ENCODE assay signal across 26 mouse cellular contexts in the genomic region with DNA sequence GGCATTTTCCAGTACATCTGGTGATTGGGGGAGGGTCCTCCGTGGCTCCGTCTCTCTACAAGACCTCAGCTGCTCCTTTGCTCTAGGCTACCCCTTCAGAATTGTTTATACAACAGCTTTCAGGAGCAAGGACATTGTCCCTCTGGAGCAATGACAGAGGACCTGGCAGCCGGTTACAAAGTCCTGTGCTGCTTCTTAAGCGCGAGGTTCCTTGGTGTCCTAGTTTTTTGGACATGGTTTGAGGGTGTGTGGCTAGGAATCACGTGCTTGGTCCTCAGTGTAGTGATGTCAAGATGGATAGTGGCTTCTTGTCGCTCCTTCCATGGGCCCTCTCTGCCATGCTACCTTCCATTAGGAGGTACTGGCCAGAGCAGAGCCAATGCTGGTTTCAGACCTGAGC. TPM values are rescaled to one million over a fixed set of nuclear protein-coding genes. Genes with fewer than 3 reads are reported as not detected.
DNase-seq lines count a peak whose midpoint lies in the region; ATAC-seq lines count a peak whose summit lies in the region.
"Had no signal": no experiment of that assay in that cellular context is flagged by ENCODE, and none has a peak within 500 bp of the region (broad histone marks: within the 10 kb centered on the region; RNA-seq: fewer than 3 reads in every experiment).

No protein-coding gene starts in this region.

- 88% methylated on average over 7 of the region's 7 CpGs for WGBS in forebrain, embryonic 10.5 days
- WGBS in forebrain, embryonic 12.5 days: 89% methylated on average over 7 of the region's 7 CpGs
- 78% methylated on average over 7 of the region's 7 CpGs for WGBS in kidney, embryonic 16.5 days

- H3K36me3 ChIP-seq in forebrain, embryonic 10.5 days (replicated peaks): no peaks in the 10 kb centered on the region
- H3K36me3 ChIP-seq in forebrain, embryonic 12.5 days (replicated peaks): no peaks in the 10 kb centered on the region; the same call in none of the 2 replicates
- no peaks in the 10 kb centered on the region for H3K36me3 ChIP-seq in kidney, embryonic 16.5 days (ENCODE audit: insufficient read depth, low read length)
- H3K36me3 ChIP-seq: embryonic facial prominence, embryonic 10.5 days; embryonic facial prominence, embryonic 13.5 days; G1E had no signal

- H3K4me1 ChIP-seq in forebrain, embryonic 10.5 days: peaks cover 38% of the 10 kb centered on the region
- peaks cover 9% of the 10 kb centered on the region for H3K4me1 ChIP-seq in forebrain, embryonic 12.5 days
- 0 out of 2 replicates have a peak, but pooled peaks cover 5% of the 10 kb centered on the region for H3K4me1 ChIP-seq in kidney, embryonic 16.5 days (ENCODE audit: insufficient read depth, low read length)
- H3K4me1 ChIP-seq: hindbrain, embryonic 12.5 days; hindbrain, embryonic 15.5 days had no signal

- DNase-seq in forebrain, embryonic 10.5 days (ENCODE audit: extremely low spot score, low spot score): no peak
- DNase-seq in kidney, adult 8-10 months: peak; percentile 28 to 34
- peak; percentile 24 to 54 for DNase-seq in kidney, postnatal 36 days
- no peak for DNase-seq in kidney, postnatal 10 days
- DNase-seq: adrenal gland, postnatal 10 days; adrenal gland, postnatal 36 days; B cell, adult 2 months; embryo, embryonic 11 days; forebrain, postnatal 0 days; gastrocnemius, adult 2 months; gastrocnemius, postnatal 14 days; heart, adult 11 months had no signal

- ATAC-seq in forebrain, embryonic 12.5 days (ENCODE audit: low FRiP score): no peak
- no peak for ATAC-seq in kidney, embryonic 16.5 days (ENCODE audit: low FRiP score, low TSS enrichment)
- ATAC-seq: forebrain, embryonic 14.5 days; forebrain, postnatal 0 days had no signal

- H3K9ac ChIP-seq in forebrain, embryonic 12.5 days: no peak overlapping the region
- H3K9ac ChIP-seq in kidney, embryonic 16.5 days (replicated peaks; ENCODE audit: low read length): no peak overlapping the region
- H3K9ac ChIP-seq: embryonic facial prominence, embryonic 13.5 days; forebrain, postnatal 0 days; hindbrain, embryonic 12.5 days; hindbrain, embryonic 15.5 days had no signal

- H3K9me3 ChIP-seq in forebrain, embryonic 10.5 days: peaks cover 5% of the 10 kb centered on the region; the same call in 1 of the 2 replicates
- no peaks in the 10 kb centered on the region for H3K9me3 ChIP-seq in forebrain, embryonic 12.5 days
- H3K9me3 ChIP-seq in kidney, embryonic 16.5 days (ENCODE audit: low read length): no peaks in the 10 kb centered on the region
- H3K9me3 ChIP-seq: embryonic facial prominence, embryonic 13.5 days; hindbrain, embryonic 12.5 days; hindbrain, embryonic 15.5 days had no signal

- H3K4me3 ChIP-seq in forebrain, embryonic 10.5 days: no peak overlapping the region
- H3K4me3 ChIP-seq in forebrain, embryonic 12.5 days (replicated peaks): no peak overlapping the region
- no peak overlapping the region for H3K4me3 ChIP-seq in kidney, embryonic 16.5 days (ENCODE audit: low read length)
- H3K4me3 ChIP-seq: embryonic facial prominence, embryonic 10.5 days; embryonic facial prominence, embryonic 13.5 days; erythroblast, embryonic 14.5 days; gastrocnemius, adult 2 months; hindbrain, embryonic 12.5 days; hindbrain, embryonic 15.5 days had no signal

- H3K27ac ChIP-seq in forebrain, embryonic 10.5 days: 0 out of 2 replicates have a peak overlapping the region, but pooled peaks have one; percentile 8
- no peak overlapping the region for H3K27ac ChIP-seq in forebrain, embryonic 12.5 days
- no peak overlapping the region for H3K27ac ChIP-seq in kidney, embryonic 16.5 days (ENCODE audit: low read length)
- H3K27ac ChIP-seq: embryonic facial prominence, embryonic 10.5 days; embryonic facial prominence, embryonic 13.5 days; gastrocnemius, adult 2 months; hindbrain, embryonic 12.5 days; hindbrain, embryonic 15.5 days had no signal

- H3K4me2 ChIP-seq in forebrain, embryonic 12.5 days: no peak overlapping the region
- no peak overlapping the region for H3K4me2 ChIP-seq in kidney, embryonic 16.5 days (replicated peaks; ENCODE audit: low read depth, low read length)
- H3K4me2 ChIP-seq: embryonic facial prominence, embryonic 13.5 days; heart, embryonic 11.5 days; hindbrain, embryonic 12.5 days; hindbrain, embryonic 15.5 days had no signal

- H3K27me3 ChIP-seq in forebrain, embryonic 10.5 days (ENCODE audit: poor library complexity, severe bottlenecking): no peaks in the 10 kb centered on the region
- 0 out of 2 replicates have a peak, but pooled peaks cover 4% of the 10 kb centered on the region for H3K27me3 ChIP-seq in forebrain, embryonic 12.5 days
- no peaks in the 10 kb centered on the region for H3K27me3 ChIP-seq in kidney, embryonic 16.5 days (ENCODE audit: insufficient read depth, low read length)
- H3K27me3 ChIP-seq: embryonic facial prominence, embryonic 13.5 days; hindbrain, embryonic 12.5 days; hindbrain, embryonic 15.5 days; Patski had no signal

RNA-seq across cellular contexts. Expression of gene Usp30, which starts 30.9 kb away (rescaled TPM):
- polyA plus RNA-seq in forebrain, embryonic 10.5 days (2016; fragmentation: Nextera tagmentation; extraction: Ambion mirVana): 12.4 and 12.7 TPM in 2 replicates
- polyA plus RNA-seq in forebrain, embryonic 12.5 days (2016; fragmentation: Nextera tagmentation; extraction: Ambion mirVana): 15.8 and 16.9 TPM in 2 replicates
- polyA plus RNA-seq in kidney, embryonic 16.5 days (2015; fragmentation: Nextera tagmentation; extraction: Ambion mirVana): 12.0 and 14.0 TPM in 2 replicates

RNA-seq across cellular contexts. Expression of gene Dao, which starts 30.9 kb away (rescaled TPM):
- not detected in 2 replicates for polyA plus RNA-seq in forebrain, embryonic 10.5 days (2016; fragmentation: Nextera tagmentation; extraction: Ambion mirVana)
- polyA plus RNA-seq in forebrain, embryonic 12.5 days (2016; fragmentation: Nextera tagmentation; extraction: Ambion mirVana): not detected in 2 replicates
- polyA plus RNA-seq in kidney, embryonic 16.5 days (2015; fragmentation: Nextera tagmentation; extraction: Ambion mirVana): 20.4 and 22.5 TPM in 2 replicates
- polyA plus RNA-seq: cortical plate, adult 2 months; embryonic facial prominence, embryonic 10.5 days; embryonic facial prominence, embryonic 13.5 days; erythroblast, embryonic 14.5 days; forebrain, embryonic 14.5 days; forebrain, postnatal 0 days; G1E; heart, embryonic 11.5 days; heart, embryonic 14.5 days; heart, postnatal 0 days; hindbrain, embryonic 12.5 days had no signal

RNA-seq across cellular contexts. Expression of gene Ssh1, which starts 40.7 kb away (rescaled TPM):
- 13.9 and 17.5 TPM in 2 replicates for polyA plus RNA-seq in forebrain, embryonic 10.5 days (2016; fragmentation: Nextera tagmentation; extraction: Ambion mirVana)
- polyA plus RNA-seq in forebrain, embryonic 12.5 days (2016; fragmentation: Nextera tagmentation; extraction: Ambion mirVana): 19.0 and 19.9 TPM in 2 replicates
- 15.0 and 16.7 TPM in 2 replicates for polyA plus RNA-seq in kidney, embryonic 16.5 days (2015; fragmentation: Nextera tagmentation; extraction: Ambion mirVana)

RNA-seq across cellular contexts. Expression of gene Svop, which starts 57.0 kb away (rescaled TPM):
- polyA plus RNA-seq in forebrain, embryonic 10.5 days (2016; fragmentation: Nextera tagmentation; extraction: Ambion mirVana): 3.2 and 5.4 TPM in 2 replicates
- polyA plus RNA-seq in forebrain, embryonic 12.5 days (2016; fragmentation: Nextera tagmentation; extraction: Ambion mirVana): 40.2 and 45.7 TPM in 2 replicates
- 0.36 and 0.42 TPM in 2 replicates for polyA plus RNA-seq in kidney, embryonic 16.5 days (2015; fragmentation: Nextera tagmentation; extraction: Ambion mirVana)
- polyA plus RNA-seq: erythroblast, embryonic 14.5 days; G1E; heart, embryonic 11.5 days; heart, postnatal 0 days had no signal

Comparison
In these comparisons a context has a peak if more than half of its experiments do, and no peak if none do; other contexts are left out.
1. DNase-seq: peak in kidney, adult 8-10 months (2 of 2) and kidney, postnatal 36 days (2 of 2); none in forebrain, embryonic 10.5 days (single experiment) and kidney, postnatal 10 days (single experiment).
2. RNA of gene Dao, which starts 30.9 kb away (polyA plus RNA-seq): 20.4 to 22.5 TPM in kidney, embryonic 16.5 days; not detected in forebrain, embryonic 10.5 days and not detected in forebrain, embryonic 12.5 days; every median in the first group is over 10 times any median in the second.